Mouse (Mus musculus): ENCODE data around the gene Spock3. TPM values are rescaled to one million over a fixed set of nuclear protein-coding genes. Genes with fewer than 3 reads are reported as not detected.
"Not testable (repeated sequence)": the region's sequence is repeated elsewhere in the genome, so short reads cannot be mapped to it uniquely, and the experiment has no call there.

The Spock3 gene
- 52.2 and 55.0 TPM in 2 replicates for polyA plus RNA-seq (2012; rRNA removed)

- DNase-seq (ENCODE audit: extremely low spot score in 1 of 2, low spot score in 1 of 2), result no peak
Measured at GRCm38 (mm10) chr8:62950709-62951108, at the start of gene Spock3. Gene Spock3, plus strand, starts transcription at chr8:62951009.

GRCm38 (mm10) chr8:62951173-62952134 lies 645 bp downstream of the Spock3 start:
- peak in 1 of 2 experiments; percentile 52 for DNase-seq (ENCODE audit: extremely low spot score in 1 of 2, low spot score in 1 of 2)

- DNase-seq (ENCODE audit: extremely low spot score in 1 of 2, low spot score in 1 of 2), result peak in 1 of 2 experiments; percentile 25
Measured at GRCm38 (mm10) chr8:62952481-62952880, 1.7 kb downstream of the Spock3 start.

GRCm38 (mm10) chr8:62962608-62963007 lies 11.8 kb downstream of the Spock3 start:
- no peak for DNase-seq (ENCODE audit: extremely low spot score in 1 of 2, low spot score in 1 of 2)

GRCm38 (mm10) chr8:62969802-62970372 lies 19.1 kb downstream of the Spock3 start:
- DNase-seq (ENCODE audit: extremely low spot score in 1 of 2, low spot score in 1 of 2), result no peak

- peak in 1 of 2 experiments; percentile 32 for DNase-seq (ENCODE audit: extremely low spot score in 1 of 2, low spot score in 1 of 2)
Measured at GRCm38 (mm10) chr8:63088984-63089383, 138.2 kb downstream of the Spock3 start.

GRCm38 (mm10) chr8:63098200-63098599 lies 147.4 kb downstream of the Spock3 start:
- DNase-seq (ENCODE audit: extremely low spot score in 1 of 2, low spot score in 1 of 2), result no peak

- DNase-seq (ENCODE audit: extremely low spot score in 1 of 2, low spot score in 1 of 2), result no peak
Measured at GRCm38 (mm10) chr8:63109761-63110160, 159.0 kb downstream of the Spock3 start.

- no peak for DNase-seq (ENCODE audit: extremely low spot score in 1 of 2, low spot score in 1 of 2)
Measured at GRCm38 (mm10) chr8:63112919-63113318, 162.1 kb downstream of the Spock3 start.

- DNase-seq (ENCODE audit: extremely low spot score in 1 of 2, low spot score in 1 of 2), result no peak
Measured at GRCm38 (mm10) chr8:63120508-63120907, 169.7 kb downstream of the Spock3 start.

GRCm38 (mm10) chr8:63135406-63135805 lies 184.6 kb downstream of the Spock3 start:
- DNase-seq (ENCODE audit: extremely low spot score in 1 of 2, low spot score in 1 of 2), result no peak

- DNase-seq (ENCODE audit: extremely low spot score in 1 of 2, low spot score in 1 of 2), result not testable (repeated sequence)
Measured at GRCm38 (mm10) chr8:63163861-63164260, 213.1 kb downstream of the Spock3 start.

GRCm38 (mm10) chr8:63165326-63165725 lies 214.5 kb downstream of the Spock3 start:
- DNase-seq (ENCODE audit: extremely low spot score in 1 of 2, low spot score in 1 of 2), result no peak

GRCm38 (mm10) chr8:63169956-63170355 lies 219.1 kb downstream of the Spock3 start:
- no peak for DNase-seq (ENCODE audit: extremely low spot score in 1 of 2, low spot score in 1 of 2)

GRCm38 (mm10) chr8:63181272-63181671 lies 230.5 kb downstream of the Spock3 start:
- DNase-seq (ENCODE audit: extremely low spot score in 1 of 2, low spot score in 1 of 2), result no peak

- DNase-seq (ENCODE audit: extremely low spot score in 1 of 2, low spot score in 1 of 2), result no peak
Measured at GRCm38 (mm10) chr8:63258812-63259385, 308.1 kb downstream of the Spock3 start.

GRCm38 (mm10) chr8:63262516-63262915 lies 311.7 kb downstream of the Spock3 start:
- DNase-seq (ENCODE audit: extremely low spot score in 1 of 2, low spot score in 1 of 2), result no peak

GRCm38 (mm10) chr8:63335366-63335765 lies 384.6 kb downstream of the Spock3 start:
- no peak for DNase-seq (ENCODE audit: extremely low spot score in 1 of 2, low spot score in 1 of 2)

GRCm38 (mm10) chr8:63368580-63368979 lies 417.8 kb downstream of the Spock3 start:
- no peak for DNase-seq (ENCODE audit: extremely low spot score in 1 of 2, low spot score in 1 of 2)

GRCm38 (mm10) chr8:63397659-63398058 lies 446.9 kb downstream of the Spock3 start:
- no peak for DNase-seq (ENCODE audit: extremely low spot score in 1 of 2, low spot score in 1 of 2)
